Mouse (Mus musculus): ENCODE results near the gene Megf11.

DNA sequence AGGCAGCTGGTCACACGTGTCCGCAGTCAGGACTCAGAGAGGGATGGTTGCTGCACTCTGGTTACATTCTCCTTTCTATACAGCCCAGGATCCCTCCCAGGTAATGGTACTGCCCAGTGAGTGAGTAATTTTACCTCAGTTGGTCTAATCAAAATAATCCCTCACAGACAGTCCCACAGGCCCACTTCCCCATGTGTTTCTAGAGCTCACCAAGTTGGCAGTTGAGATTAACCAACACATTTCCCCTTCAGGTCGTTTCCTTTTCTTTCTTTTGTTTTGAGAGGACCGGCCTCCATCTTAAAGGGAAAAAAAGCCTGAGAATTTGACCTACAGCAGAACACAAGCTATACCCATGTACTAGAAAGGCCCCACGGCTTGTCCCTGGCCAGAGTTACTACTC is 39.5 kb upstream of the Megf11 start:
- no peak for TF ChIP-seq CTCF (IDR thresholded peaks at IDR 0.05; ENCODE audit: low read depth, low read length)
- no peak for TF ChIP-seq TAL1 (conservative IDR thresholded peaks at IDR 0.05; ENCODE audit: low read depth, low read length)

All from G1E (cell line).